Mouse (Mus musculus): ENCODE results near the gene Tescl.
A peak's percentile ranks its signal among the peaks of the same experiment; 100 is the strongest.

The Tescl gene

GRCm38 (mm10) chr7:24363228-24363627 lies 29.5 kb upstream of the Tescl start:
- DNase-seq (ENCODE audit: low spot score in 2 of 2), result no peak

- no peak for DNase-seq (ENCODE audit: low spot score in 2 of 2)
These were observed 27.3 kb upstream of the Tescl start for GRCm38 (mm10) chr7:24361001-24361400.

GRCm38 (mm10) chr7:24359269-24359668 lies 25.5 kb upstream of the Tescl start:
- no peak for DNase-seq (ENCODE audit: low spot score in 2 of 2)

- no peak for DNase-seq (ENCODE audit: low spot score in 2 of 2)
These were observed 24.2 kb upstream of the Tescl start for GRCm38 (mm10) chr7:24357899-24358298.

- DNase-seq (ENCODE audit: low spot score in 2 of 2), result no peak
These were observed 22.3 kb upstream of the Tescl start for GRCm38 (mm10) chr7:24356081-24356480.

GRCm38 (mm10) chr7:24355646-24356045 lies 21.9 kb upstream of the Tescl start:
- DNase-seq (ENCODE audit: low spot score in 2 of 2), result no peak

- no peak for DNase-seq (ENCODE audit: low spot score in 2 of 2)
These were observed 15.2 kb upstream of the Tescl start, which contains the start of gene Lypd5 for GRCm38 (mm10) chr7:24348896-24349295. TSS of gene Lypd5 (plus strand) at chr7:24349196.

GRCm38 (mm10) chr7:24346444-24346843 lies 12.7 kb upstream of the Tescl start:
- DNase-seq (ENCODE audit: low spot score in 2 of 2), result no peak

- DNase-seq (ENCODE audit: low spot score in 2 of 2), result peak in 1 of 2 experiments; percentile 29
These were observed 10.1 kb upstream of the Tescl start for GRCm38 (mm10) chr7:24343701-24344272.

- DNase-seq (ENCODE audit: low spot score in 2 of 2), result no peak
These were observed 4.5 kb upstream of the Tescl start for GRCm38 (mm10) chr7:24338241-24338640.

GRCm38 (mm10) chr7:24335699-24336309 lies 2.1 kb upstream of the Tescl start:
- DNase-seq (ENCODE audit: low spot score in 2 of 2), result peak; percentile 56

- no peak for DNase-seq (ENCODE audit: low spot score in 2 of 2)
These were observed 6.3 kb downstream of the Tescl start for GRCm38 (mm10) chr7:24327281-24327975.

GRCm38 (mm10) chr7:24326273-24327135 lies 7.2 kb downstream of the Tescl start:
- DNase-seq (ENCODE audit: low spot score in 2 of 2), result peak in 1 of 2 experiments; percentile 26

- peak; percentile 66 to 72 for DNase-seq (ENCODE audit: low spot score in 2 of 2)
These were observed 8.0 kb downstream of the Tescl start for GRCm38 (mm10) chr7:24325675-24326128.

GRCm38 (mm10) chr7:24325197-24325596 lies 8.5 kb downstream of the Tescl start:
- DNase-seq (ENCODE audit: low spot score in 2 of 2), result no peak

GRCm38 (mm10) chr7:24322593-24322992 lies 11.1 kb downstream of the Tescl start:
- no peak for DNase-seq (ENCODE audit: low spot score in 2 of 2)

GRCm38 (mm10) chr7:24318942-24319341 lies 14.8 kb downstream of the Tescl start:
- no peak for DNase-seq (ENCODE audit: low spot score in 2 of 2)

- peak; percentile 96 to 98 for DNase-seq (ENCODE audit: low spot score in 2 of 2)
These were observed 17.1 kb downstream of the Tescl start, which contains the start of gene Zfp94 for GRCm38 (mm10) chr7:24316567-24317092. TSS of gene Zfp94 (minus strand) at chr7:24316666.

- DNase-seq (ENCODE audit: low spot score in 2 of 2), result no peak
These were observed 17.8 kb downstream of the Tescl start for GRCm38 (mm10) chr7:24315726-24316566.

GRCm38 (mm10) chr7:24300771-24301282 lies 32.9 kb downstream of the Tescl start, which contains the start of gene Zfp61:
TSS of gene Zfp61 (minus strand) at chr7:24301232.
- no peak for DNase-seq (ENCODE audit: low spot score in 2 of 2)
